Mouse (Mus musculus) right cerebral cortex, postnatal 14 days (tissue): ENCODE measurements at regions not wholly inside any gene's neighbourhood (a gene's known extent, or its start where the extent isn't known, plus 50 kb on each side); places are given as distances from the start of the nearest gene placed in this dataset.
A peak's percentile ranks its signal among the peaks of the same experiment; 100 is the strongest.

ENCODE experiments used
- DNase-seq: peaks from one replicate; pipeline ENCODE4 v3.0.0; 2022

GRCm38 (mm10) chr12:91965937-91966336, 117.0 kb upstream of the Sel1l start:
- DNase-seq = no peak

- DNase-seq = no peak
These were observed 114.3 kb upstream of the Sel1l start for GRCm38 (mm10) chr12:91963239-91963638.

GRCm38 (mm10) chr12:91958086-91958485, 109.1 kb upstream of the Sel1l start:
- no peak for DNase-seq

- no peak for DNase-seq
These were observed 107.5 kb upstream of the Sel1l start for GRCm38 (mm10) chr12:91956411-91956810.

- no peak for DNase-seq
These were observed 99.7 kb upstream of the Sel1l start for GRCm38 (mm10) chr12:91948602-91949167.

- DNase-seq = no peak
These were observed 99.0 kb upstream of the Sel1l start for GRCm38 (mm10) chr12:91947998-91948397.

- no peak for DNase-seq
These were observed 97.6 kb upstream of the Sel1l start for GRCm38 (mm10) chr12:91946541-91946940.

GRCm38 (mm10) chr12:91932490-91933361, 83.8 kb upstream of the Sel1l start:
- DNase-seq = no peak

- DNase-seq = no peak
These were observed 82.6 kb upstream of the Sel1l start for GRCm38 (mm10) chr12:91931586-91931985.

- DNase-seq = no peak
These were observed 80.6 kb upstream of the Sel1l start for GRCm38 (mm10) chr12:91929386-91930054.

- DNase-seq = peak; percentile 13
These were observed 78.6 kb upstream of the Sel1l start for GRCm38 (mm10) chr12:91927576-91927975.

GRCm38 (mm10) chr12:91915486-91915885, 66.5 kb upstream of the Sel1l start:
- DNase-seq = no peak

GRCm38 (mm10) chr12:91910529-91910928, 61.6 kb upstream of the Sel1l start:
- DNase-seq = no peak
